Mouse (Mus musculus) liver, adult 10 weeks (tissue): ENCODE data around the gene Klk11. TPM values are rescaled to one million over a fixed set of nuclear protein-coding genes. Genes with fewer than 3 reads are reported as not detected.

Source experiments
- polyA plus RNA-seq: library from polyadenylated mRNA; stranded (reverse); fragments of 350-450 nt; fragmentation: Illumina TruSeq; extraction: RNeasy Lipid Tissue Mini Kit (QIAGEN cat#74804); gene quantifications from one replicate; pipeline ENCODE4 v1.2.3, GENCODE M21; 2014; ENCODE audit warnings: low read depth, low replicate concordance

Klk11 gene
- not detected for polyA plus RNA-seq

DNA sequence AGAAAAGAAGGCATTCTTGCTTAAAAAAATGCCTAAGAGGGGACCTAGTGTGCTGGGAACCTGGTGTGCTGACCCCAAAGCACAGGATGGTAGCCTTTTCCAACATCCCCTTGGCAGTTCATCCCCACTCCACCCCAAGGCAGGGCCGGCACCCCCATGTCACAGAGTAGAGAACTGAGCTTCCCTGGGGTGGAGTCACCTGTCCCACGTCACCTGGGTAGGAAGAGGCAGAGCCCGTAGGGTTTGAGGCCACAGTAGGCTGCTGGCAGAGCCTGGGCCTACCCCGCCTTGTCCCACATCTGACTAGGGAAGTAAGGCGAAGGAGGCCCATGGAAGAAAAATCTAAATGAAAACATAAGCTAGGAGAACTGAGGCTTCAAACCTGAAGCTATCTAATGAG lies at the start of gene Klk11:
Klk11 (plus strand) TSS at position 241 of the 400 bp plus-strand sequence.

DNA sequence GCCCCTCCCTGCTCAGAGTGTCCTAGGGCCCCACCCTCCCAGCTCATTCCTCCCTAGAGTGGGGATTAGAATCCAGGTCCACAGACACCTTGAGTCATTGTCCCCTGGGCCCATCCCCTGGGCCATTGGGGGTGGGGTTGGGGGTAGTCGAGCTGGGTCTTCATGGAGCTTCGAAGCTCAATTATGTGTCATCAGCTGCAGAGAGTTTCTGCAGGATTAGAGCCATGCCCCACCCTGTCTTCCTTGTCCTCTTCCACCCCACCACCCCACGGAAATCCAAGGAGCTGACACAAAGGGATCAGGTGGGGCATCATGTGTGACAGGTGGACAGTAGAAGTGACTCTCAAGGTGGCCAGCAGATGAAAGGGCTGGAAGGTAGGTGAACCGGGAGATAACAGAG lies 5.8 kb upstream of the Klk11 start, which contains the start of gene Klk12:
Klk12 (plus strand) TSS at position 301 of the 400 bp plus-strand sequence.

DNA sequence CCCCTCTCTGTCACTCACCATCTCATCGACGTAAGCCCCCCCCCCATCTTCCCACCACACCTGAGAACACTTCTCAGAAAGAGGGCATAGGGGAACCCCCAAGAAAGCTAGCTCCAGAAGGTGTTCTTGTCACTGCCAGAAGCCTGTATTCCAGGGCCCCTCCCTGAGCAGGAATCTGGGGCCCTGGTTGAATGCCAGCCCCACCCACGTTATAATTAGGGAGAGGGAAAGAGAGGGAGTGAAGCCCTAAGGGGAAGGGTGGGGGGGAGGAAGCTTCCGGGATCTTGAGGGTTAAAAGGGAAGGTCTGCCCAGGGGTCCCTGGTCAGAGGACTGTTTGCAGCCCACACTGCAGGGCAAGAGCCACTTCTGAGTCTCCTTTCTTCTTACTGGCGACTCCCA lies 6.3 kb downstream of the Klk11 start, which contains the start of gene Klk10:
Klk10 (plus strand) TSS at position 290 of the 400 bp plus-strand sequence.

DNA sequence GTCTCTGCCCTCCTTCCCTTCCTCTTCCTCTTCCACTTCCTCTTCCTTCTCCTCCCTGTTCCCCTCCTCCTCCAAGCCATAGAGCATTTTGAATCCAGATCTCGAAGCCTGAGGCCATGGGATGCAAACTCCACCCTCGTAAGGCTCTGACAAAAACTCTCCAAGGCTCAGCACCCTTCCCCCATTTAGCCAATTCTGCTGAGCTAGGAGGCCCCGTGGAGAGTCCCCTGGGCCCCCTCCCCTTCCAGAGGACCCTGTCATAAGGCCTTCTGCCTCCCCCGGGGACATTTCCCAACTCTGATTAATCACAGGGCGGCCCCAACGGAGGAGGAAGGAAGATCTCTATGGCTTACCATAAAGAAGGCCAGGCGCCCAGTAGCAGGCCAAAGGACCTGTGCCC lies 17.2 kb downstream of the Klk11 start, which contains the start of gene Klk9:
Klk9 (plus strand) TSS at position 301 of the 400 bp plus-strand sequence.

DNA sequence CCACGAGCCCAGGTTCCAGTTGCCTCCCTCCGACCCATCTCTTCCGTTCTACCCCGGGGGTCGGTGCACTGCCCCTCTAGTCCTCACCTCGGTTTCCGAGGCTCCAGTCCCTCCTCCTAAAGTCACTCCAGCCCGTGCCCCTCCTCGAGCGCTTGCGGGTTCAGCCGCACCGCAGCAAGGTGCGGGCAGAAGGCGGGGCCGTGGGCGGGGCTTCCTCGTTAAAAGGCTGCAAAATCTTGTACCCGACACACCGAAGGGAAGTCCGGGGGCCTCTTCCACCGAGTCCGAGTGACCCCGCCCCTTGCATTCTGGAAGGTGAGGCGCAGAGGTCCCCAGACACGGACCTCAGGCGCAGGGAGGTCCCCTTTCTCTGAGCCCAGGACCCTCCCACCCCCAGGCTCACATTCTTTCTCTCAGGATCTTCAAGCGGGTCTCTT lies 22.9 kb downstream of the Klk11 start, which contains the start of gene Klk8:
Klk8 (plus strand) TSS at position 245 of the 437 bp plus-strand sequence.

DNA sequence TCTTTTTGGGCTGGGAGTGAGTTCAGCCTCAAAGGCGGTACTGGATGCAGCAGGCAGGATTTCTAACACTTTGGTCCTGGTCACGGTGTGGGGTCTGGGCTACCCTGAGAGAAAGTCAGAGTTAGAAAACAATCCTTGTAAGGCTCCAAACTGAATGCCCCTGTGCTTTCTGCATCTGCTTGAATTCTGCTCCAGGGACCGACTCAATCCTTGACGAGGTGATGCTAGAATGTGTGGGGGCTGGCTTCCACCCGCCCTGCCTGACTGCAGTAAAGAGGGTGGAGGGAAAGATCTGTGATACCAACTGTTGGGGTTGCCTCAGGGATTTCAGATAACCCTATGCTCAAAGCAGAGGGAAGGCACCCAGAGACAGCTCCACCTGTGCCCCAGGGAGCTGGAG lies 36.6 kb downstream of the Klk11 start, which contains the start of gene Klk7:
Klk7 (plus strand) TSS at position 301 of the 400 bp plus-strand sequence.

DNA sequence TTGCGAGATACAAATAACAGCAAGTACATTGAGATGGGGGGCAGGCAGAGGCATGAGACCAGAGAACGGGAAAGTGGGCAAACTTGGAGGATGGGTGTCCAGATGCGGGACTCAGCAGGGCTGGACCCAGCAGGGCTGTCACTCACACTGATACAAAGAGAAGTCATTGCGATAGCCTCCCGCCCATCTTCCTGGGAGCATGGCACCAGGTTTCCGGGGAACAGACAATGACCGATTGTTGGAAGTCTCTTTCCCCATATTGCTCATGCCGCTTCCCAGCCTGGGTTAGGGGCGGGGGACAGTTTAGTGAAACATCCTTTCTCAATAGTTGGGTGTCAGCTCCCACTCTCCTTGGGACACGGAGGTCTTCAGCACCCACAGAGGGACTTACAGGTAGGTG lies 49.8 kb downstream of the Klk11 start, which contains the start of gene Klk6:
Klk6 (plus strand) TSS at position 301 of the 400 bp plus-strand sequence.

Other genes with a start within 250 kb of the Klk11 start
- 1.1 TPM for gene Cd33, start 230.2 kb upstream of the Klk11 start, polyA plus RNA-seq
- gene Zfp658, start 212.3 kb upstream of the Klk11 start, polyA plus RNA-seq = 0.66 TPM
- gene Zfp719, start 195.0 kb upstream of the Klk11 start, polyA plus RNA-seq = 4.6 TPM
- not detected for gene Zfp819, start 167.4 kb upstream of the Klk11 start, polyA plus RNA-seq
- not detected for gene Ceacam18, start 139.9 kb upstream of the Klk11 start, polyA plus RNA-seq
- 1.3 TPM for gene Siglece, start 114.4 kb upstream of the Klk11 start, polyA plus RNA-seq
- 1.0 TPM for gene Ctu1, start 102.6 kb upstream of the Klk11 start, polyA plus RNA-seq
- not detected for gene Klk14, start 84.2 kb upstream of the Klk11 start, polyA plus RNA-seq
- gene Klk13, start 62.0 kb upstream of the Klk11 start, polyA plus RNA-seq = not detected
- not detected for gene Klk12, start 5.7 kb upstream of the Klk11 start, polyA plus RNA-seq
- gene Klk10, start 6.4 kb downstream of the Klk11 start, polyA plus RNA-seq = not detected
- gene Klk9, start 17.3 kb downstream of the Klk11 start, polyA plus RNA-seq = not detected
- gene Klk8, start 23.0 kb downstream of the Klk11 start, polyA plus RNA-seq = not detected
- not detected for gene Klk7, start 36.7 kb downstream of the Klk11 start, polyA plus RNA-seq
- not detected for gene Klk6, start 49.9 kb downstream of the Klk11 start, polyA plus RNA-seq
- gene Klk5, start 67.4 kb downstream of the Klk11 start, polyA plus RNA-seq = not detected
- not detected for gene Klk4, start 106.6 kb downstream of the Klk11 start, polyA plus RNA-seq
- gene Klk15, start 159.1 kb downstream of the Klk11 start, polyA plus RNA-seq = not detected
- not detected for gene Klk1b8, start 176.1 kb downstream of the Klk11 start, polyA plus RNA-seq
- not detected for gene Klk1b1, start 192.1 kb downstream of the Klk11 start, polyA plus RNA-seq
- gene Klk1b9, start 201.5 kb downstream of the Klk11 start, polyA plus RNA-seq = not detected
- gene Klk1b11, start 221.3 kb downstream of the Klk11 start, polyA plus RNA-seq = not detected
- not detected for gene Klk1b26, start 237.6 kb downstream of the Klk11 start, polyA plus RNA-seq